Mouse (Mus musculus): ENCODE results near the gene Acnat1.
"Not testable (repeated sequence)": the region's sequence is repeated elsewhere in the genome, so short reads cannot be mapped to it uniquely, and the experiment has no call there.

DNA sequence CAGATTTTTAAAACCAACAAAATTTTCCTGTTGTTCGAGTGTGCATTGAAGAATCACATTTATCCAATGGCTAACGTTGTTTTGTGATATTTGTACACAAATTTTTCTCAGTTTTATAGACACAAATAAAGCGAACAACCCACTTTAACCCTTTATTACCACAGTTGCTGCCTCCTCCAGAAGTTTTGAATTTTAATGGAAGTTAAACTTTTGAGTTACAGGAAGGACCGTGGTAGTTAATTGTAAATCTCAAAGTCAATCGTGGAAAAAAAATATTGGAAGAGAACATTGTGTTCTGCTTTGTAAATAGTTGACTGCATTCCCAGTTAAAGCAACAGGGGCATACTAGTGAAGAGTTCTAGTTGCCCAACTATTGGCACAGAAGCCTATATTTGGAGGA, 65.8 kb downstream of the Acnat1 start, which contains the start of gene Acnat2:
- TF ChIP-seq EP300 (IDR thresholded peaks at IDR 0.05; ENCODE audit: insufficient read depth, low read depth, low read length); CTCF (IDR thresholded peaks at IDR 0.05; ENCODE audit: low read depth, low read length); POLR2A (IDR thresholded peaks at IDR 0.05; ENCODE audit: insufficient read depth, low read length): not testable (repeated sequence)
